Mouse (Mus musculus): ENCODE measurements around the gene Mpnd. TPM values are rescaled to one million over a fixed set of nuclear protein-coding genes. Genes with fewer than 3 reads are reported as not detected.

Mpnd gene
- polyA plus RNA-seq, 1 experiment from 2014 or later: 168 TPM

DNA sequence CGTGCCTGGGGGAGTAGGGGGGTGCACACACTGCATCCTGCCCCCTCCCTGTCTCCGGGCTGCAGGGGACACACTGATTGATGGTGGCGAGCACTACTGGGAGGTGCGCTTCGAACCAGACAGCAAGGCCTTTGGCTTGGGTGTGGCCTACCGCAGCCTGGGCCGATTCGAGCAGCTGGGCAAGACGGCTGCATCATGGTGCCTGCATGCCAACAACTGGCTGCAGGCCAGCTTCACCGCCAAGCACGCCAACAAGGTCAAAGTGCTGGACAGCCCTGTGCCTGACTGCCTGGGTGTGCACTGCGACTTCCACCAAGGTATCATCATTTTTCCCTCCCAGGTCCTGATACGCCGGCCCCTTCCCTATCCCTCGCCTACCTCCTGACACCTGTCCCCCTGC, 9.5 kb upstream of the Mpnd start:
- ATAC-seq: no peak
- Histone ChIP-seq H3K27me3 (peaks cover 14% of the 10 kb centered on the region), H3K4me3 (no peak overlapping the region), H3K9me3 (replicated peaks) (no peaks in the 10 kb centered on the region), H3K4me2 (no peak overlapping the region), H3K36me3 (ENCODE audit: poor library complexity, severe bottlenecking) (peaks cover 53% of the 10 kb centered on the region), H3K4me1 (peaks cover 10% of the 10 kb centered on the region), H3K27ac (no peak overlapping the region), H3K9ac (no peak overlapping the region)
- 91% methylated on average over 15 of the region's 15 CpGs for WGBS

DNA sequence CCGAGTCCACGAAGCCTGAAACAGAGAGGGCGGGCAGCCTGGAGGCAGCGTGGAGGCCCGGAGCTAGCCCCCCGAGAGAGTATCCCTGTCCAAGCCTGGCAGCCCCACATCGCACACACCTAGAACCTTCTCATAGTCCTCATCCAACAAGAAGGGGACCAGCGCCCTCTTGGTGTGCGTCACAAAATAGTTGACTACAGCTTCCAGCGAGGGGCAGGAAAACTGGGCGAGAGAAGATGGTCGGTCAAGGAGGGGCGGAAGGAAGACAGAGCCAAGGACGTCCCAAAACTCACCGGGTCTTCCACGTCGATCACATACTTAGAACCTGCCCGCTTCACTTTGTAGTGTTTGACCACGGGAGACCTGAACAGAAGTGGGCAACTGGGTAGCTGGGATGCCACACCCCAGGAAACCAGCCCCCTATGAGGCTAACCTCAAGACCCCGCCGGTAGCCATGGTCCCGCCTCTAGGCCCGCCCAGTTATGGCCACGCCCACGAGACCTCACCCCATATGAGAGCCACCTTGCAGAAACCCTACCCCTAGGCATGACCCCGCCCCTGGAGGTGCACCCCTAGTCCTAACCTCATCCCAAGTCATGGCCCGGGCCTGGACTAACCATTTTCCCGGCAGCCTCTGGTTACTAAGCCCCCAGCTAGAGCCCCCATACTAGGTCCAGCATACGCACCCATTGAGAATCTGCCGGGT, 5.6 kb upstream of the Mpnd start:
- H3K9me3 ChIP-seq (replicated peaks): no peaks in the 10 kb centered on the region
- H3K4me1 ChIP-seq: no peaks in the 10 kb centered on the region
- peak overlapping the region; percentile 17; the same call in 1 of the 2 replicates for H3K4me2 ChIP-seq
- peaks cover 24% of the 10 kb centered on the region for H3K27me3 ChIP-seq
- ATAC-seq: no peak
- no peak overlapping the region for H3K9ac ChIP-seq
- H3K4me3 ChIP-seq: no peak overlapping the region
- H3K27ac ChIP-seq: no peak overlapping the region
- peaks cover 21% of the 10 kb centered on the region for H3K36me3 ChIP-seq (ENCODE audit: poor library complexity, severe bottlenecking)
- 9% methylated on average over 30 of the region's 30 CpGs for WGBS

DNA sequence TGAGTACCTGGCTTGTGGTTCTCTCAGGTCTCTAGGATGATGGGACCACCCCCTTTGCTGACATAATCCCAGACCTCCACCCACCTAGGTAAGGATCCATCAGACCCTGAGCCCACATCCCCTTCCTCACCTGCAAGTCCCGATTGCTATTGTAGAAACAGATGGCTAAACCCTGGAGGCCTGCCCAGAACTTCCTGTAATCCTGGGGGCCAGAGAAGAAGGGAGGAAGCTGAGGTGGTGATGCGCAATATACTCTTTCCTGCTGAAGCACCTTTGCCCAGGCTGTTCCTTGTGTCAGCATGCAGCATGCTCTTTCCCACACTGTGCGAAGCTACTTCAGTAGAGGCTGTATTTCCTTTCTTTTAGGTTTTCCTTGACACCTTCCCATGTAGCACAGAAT, 2.5 kb upstream of the Mpnd start:
- Histone ChIP-seq H3K4me1 (peaks cover 4% of the 10 kb centered on the region), H3K9ac (no peak overlapping the region), H3K9me3 (replicated peaks) (no peaks in the 10 kb centered on the region), H3K27ac (no peak overlapping the region), H3K4me3 (no peak overlapping the region), H3K27me3 (peaks cover 28% of the 10 kb centered on the region), H3K4me2 (no peak overlapping the region), H3K36me3 (ENCODE audit: poor library complexity, severe bottlenecking) (no peaks in the 10 kb centered on the region)
- no peak for ATAC-seq
- WGBS: 81% methylated on average over 3 of the region's 3 CpGs

DNA sequence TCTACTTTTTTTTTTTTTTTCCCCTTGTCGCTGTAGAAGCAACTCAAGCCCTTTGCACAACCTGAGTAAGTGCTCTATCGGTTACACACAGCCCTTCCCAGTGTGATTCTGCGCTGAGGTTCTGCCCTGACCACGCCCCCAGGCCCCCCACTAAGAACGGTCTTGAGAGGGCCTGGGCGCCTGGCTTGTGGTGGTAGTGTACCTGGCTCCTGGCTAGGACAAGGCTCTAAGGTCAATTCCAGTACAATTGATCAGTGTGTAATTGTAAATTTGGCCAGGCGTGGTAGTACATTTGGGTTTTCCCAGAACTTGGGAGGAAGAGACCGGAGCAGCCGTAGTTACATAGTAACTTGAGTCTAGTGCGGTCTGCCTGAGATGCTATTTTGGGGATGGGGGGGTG, 1.4 kb downstream of the Mpnd start:
- Histone ChIP-seq H3K9me3 (replicated peaks) (no peaks in the 10 kb centered on the region), H3K27ac (no peak overlapping the region), H3K4me1 (peaks cover 25% of the 10 kb centered on the region), H3K4me3 (no peak overlapping the region), H3K4me2 (no peak overlapping the region), H3K27me3 (peaks cover 12% of the 10 kb centered on the region; the same call in 1 of the 2 replicates), H3K9ac (no peak overlapping the region), H3K36me3 (ENCODE audit: poor library complexity, severe bottlenecking) (peaks cover 10% of the 10 kb centered on the region)
- ATAC-seq: no peak
- WGBS: 57% methylated on average over 10 of the region's 10 CpGs

DNA sequence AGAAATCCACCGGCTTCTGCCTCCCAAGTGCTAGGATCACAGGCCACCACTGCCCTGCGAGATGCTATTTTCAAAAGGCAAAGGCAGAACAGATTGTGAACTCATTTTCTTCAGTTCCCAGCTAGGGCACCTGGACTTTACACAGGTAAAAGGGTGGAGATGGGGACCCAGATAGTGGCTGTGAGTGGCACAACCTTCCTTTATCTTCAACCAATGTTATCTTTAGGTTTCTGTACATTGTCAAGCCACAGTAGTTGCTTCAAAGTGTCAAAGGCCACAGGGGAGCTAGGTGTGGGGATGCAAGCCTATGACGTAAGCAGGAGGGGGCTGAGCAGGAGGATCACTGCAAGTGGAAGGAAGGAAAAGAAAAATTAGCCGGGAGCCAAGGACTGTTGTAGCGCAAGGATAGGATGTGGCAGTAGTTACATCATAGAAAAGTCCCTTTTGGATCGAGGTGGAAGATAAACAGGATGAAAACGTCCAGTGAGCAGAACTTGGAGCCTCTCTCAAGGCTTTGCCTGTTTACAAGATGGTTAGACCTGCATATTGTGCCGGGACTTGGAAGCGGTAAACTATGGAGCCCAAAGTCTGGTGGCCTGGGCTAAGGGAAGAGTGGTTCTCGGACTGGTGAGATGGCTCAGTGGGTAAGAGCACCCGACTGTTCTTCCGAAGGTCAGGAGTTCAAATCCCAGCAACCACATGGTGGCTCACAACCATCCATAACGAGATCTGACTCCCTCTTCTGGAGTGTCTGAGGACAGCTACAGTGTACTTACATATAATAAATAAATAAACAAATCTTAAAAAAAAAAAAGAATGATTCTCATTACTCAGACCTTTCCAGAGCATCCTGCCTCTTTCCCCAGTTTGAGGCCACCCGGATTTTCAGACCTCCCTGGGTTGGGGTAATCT, 2.2 kb downstream of the Mpnd start:
- Histone ChIP-seq H3K4me1 (peaks cover 25% of the 10 kb centered on the region), H3K4me3 (peak overlapping the region; percentile 69), H3K9me3 (replicated peaks) (no peaks in the 10 kb centered on the region), H3K27me3 (peaks cover 10% of the 10 kb centered on the region; the same call in 1 of the 2 replicates), H3K27ac (peak overlapping the region; percentile 95), H3K9ac (peak overlapping the region; percentile 52), H3K4me2 (peak overlapping the region; percentile 92), H3K36me3 (ENCODE audit: poor library complexity, severe bottlenecking) (peaks cover 17% of the 10 kb centered on the region)
- 35% methylated on average over 14 of the region's 14 CpGs for WGBS
- ATAC-seq: no peak

DNA sequence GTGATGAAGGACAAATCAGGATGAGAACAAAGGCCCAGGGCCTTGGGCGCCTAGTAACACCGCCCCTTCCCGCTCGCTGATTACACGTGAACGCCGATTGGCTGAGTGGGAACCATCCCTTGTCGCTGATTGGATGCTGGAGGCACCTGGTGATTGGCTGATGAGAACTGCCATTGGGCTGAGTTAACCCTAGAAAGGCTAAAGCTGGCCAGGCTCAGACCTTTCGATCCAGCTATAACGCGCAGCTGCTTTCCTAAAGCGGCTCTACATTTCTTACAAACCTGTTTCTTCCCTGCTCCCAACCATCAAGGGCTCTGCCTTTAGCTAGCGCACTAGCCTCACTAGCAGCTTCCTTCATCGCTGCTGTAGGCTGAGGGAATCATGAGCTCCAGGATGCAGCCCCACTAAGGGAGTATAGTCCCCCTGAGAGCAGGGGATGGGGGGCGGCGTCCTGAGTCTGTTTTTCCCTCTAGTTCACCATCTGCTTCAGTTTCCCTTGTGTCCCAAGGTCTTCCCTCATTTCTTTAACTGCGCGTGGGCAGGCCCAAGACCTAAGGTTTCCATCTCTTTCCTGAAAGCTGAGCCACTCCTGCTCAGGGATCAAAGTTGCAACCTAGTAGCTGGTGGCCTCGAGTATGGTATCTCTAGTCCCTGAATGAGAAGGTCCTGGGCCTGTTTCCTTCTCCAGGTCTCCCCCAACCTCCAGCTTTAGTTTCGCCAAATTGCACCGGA, 3.0 kb downstream of the Mpnd start:
- Histone ChIP-seq H3K4me1 (peaks cover 25% of the 10 kb centered on the region), H3K27ac (peak overlapping the region; percentile 95), H3K27me3 (0 out of 2 replicates have a peak, but pooled peaks cover 4% of the 10 kb centered on the region), H3K9ac (peak overlapping the region; percentile 77), H3K4me2 (peak overlapping the region; percentile 92), H3K36me3 (ENCODE audit: poor library complexity, severe bottlenecking) (peaks cover 25% of the 10 kb centered on the region), H3K4me3 (peak overlapping the region; percentile 69), H3K9me3 (replicated peaks) (no peaks in the 10 kb centered on the region)
- under 1% methylated on average over 21 of the region's 21 CpGs for WGBS
- ATAC-seq: peak; percentile 96

DNA sequence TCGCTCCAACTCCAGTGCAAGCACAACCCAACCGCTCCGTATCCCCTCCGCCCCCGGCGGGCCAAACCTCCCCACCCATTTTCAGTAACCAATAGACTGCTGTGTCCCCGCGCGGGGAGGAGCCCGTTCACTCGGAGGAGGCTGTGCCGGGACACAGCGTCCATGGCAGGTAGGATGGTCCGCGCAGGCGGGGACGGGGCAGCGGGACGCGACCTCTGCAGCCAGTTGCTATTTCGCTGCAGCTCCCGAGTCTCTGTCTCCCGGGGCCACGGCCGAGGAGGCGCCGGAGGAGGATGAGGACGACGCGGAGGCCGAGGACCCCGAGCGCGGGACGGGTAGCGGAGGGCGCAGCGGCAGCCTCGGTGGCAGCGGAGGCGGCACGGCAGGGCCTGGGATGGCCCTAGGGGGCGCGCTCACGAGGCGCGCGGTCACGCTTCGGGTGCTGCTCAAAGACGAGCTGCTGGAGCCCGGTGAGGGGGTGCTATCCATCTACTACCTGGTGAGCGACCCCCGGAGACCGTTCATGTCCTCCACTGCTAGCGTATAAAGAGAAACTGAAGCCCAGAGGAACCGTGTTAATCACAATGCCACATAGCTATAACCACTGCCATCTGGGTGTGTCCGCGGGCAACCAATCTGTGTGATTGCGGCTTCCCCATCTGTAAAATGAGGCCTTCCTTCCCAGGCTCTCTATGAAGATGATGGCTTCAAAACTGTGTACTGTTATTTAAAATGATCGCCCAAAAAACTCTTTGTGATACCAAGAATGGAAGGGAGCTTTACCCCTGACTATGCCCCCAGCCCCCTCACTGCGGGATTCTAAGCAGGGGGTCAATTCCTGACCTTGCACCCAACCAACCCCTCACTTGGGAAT, 3.8 kb downstream of the Mpnd start:
- peak; percentile 93 for ATAC-seq
- Histone ChIP-seq H3K9ac (peak overlapping the region; percentile 77), H3K27ac (peak overlapping the region; percentile 95), H3K27me3 (0 out of 2 replicates have a peak, but pooled peaks cover 4% of the 10 kb centered on the region), H3K4me3 (peak overlapping the region; percentile 69), H3K9me3 (replicated peaks) (no peaks in the 10 kb centered on the region), H3K4me1 (peaks cover 25% of the 10 kb centered on the region), H3K36me3 (ENCODE audit: poor library complexity, severe bottlenecking) (peaks cover 33% of the 10 kb centered on the region), H3K4me2 (peak overlapping the region; percentile 92)
- 1% methylated on average over 61 of the region's 62 CpGs for WGBS

DNA sequence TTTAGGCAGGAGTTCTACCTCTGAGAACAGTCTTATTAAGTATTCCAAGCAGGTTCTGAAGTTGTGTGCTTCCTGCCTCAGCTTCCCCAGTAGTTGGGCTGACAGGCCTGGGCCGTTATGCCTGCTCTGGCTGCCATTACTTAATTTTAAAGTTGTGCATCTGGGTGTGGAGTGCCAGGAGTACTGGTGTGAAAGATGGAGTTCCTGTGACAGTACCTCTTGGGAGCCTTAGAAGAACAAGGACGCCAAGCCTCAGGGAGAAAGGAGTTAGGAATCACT, 4.4 kb downstream of the Mpnd start:
- peaks cover 25% of the 10 kb centered on the region for H3K4me1 ChIP-seq
- H3K36me3 ChIP-seq (ENCODE audit: poor library complexity, severe bottlenecking): peaks cover 38% of the 10 kb centered on the region
- H3K27ac ChIP-seq: peak overlapping the region; percentile 95; the same call in 1 of the 2 replicates
- peak overlapping the region; percentile 69 for H3K4me3 ChIP-seq
- no peaks in the 10 kb centered on the region for H3K9me3 ChIP-seq (replicated peaks)
- ATAC-seq: no peak
- 0 out of 2 replicates have a peak, but pooled peaks cover 4% of the 10 kb centered on the region for H3K27me3 ChIP-seq
- peak overlapping the region; percentile 92 for H3K4me2 ChIP-seq
- peak overlapping the region; percentile 77 for H3K9ac ChIP-seq
- 34% methylated on average over 2 of the region's 2 CpGs for WGBS

DNA sequence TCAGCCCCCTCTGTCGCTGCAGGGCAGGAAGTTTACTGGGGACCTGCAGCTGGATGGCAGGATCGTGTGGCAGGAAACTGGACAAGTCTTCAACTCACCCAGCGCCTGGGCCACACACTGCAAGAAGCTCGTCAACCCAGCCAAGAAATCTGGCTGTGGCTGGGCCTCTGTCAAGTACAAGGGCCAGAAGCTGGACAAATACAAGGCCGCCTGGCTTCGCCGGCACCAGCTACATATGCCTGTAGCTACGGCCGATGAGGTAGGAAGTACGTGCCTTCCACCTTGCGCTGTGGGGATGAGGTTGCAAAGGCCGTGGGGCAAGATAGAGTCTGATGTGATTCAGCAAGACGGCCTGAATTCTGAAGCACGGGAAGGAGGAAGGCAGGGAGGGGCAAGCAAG, 4.7 kb downstream of the Mpnd start:
- no peak overlapping the region for H3K27ac ChIP-seq
- H3K9me3 ChIP-seq (replicated peaks): no peaks in the 10 kb centered on the region
- H3K4me2 ChIP-seq: peak overlapping the region; percentile 92
- H3K4me1 ChIP-seq: peaks cover 25% of the 10 kb centered on the region
- H3K27me3 ChIP-seq: 0 out of 2 replicates have a peak, but pooled peaks cover 3% of the 10 kb centered on the region
- peak overlapping the region; percentile 69 for H3K4me3 ChIP-seq
- peaks cover 41% of the 10 kb centered on the region for H3K36me3 ChIP-seq (ENCODE audit: poor library complexity, severe bottlenecking)
- H3K9ac ChIP-seq: peak overlapping the region; percentile 77
- 71% methylated on average over 14 of the region's 14 CpGs for WGBS
- no peak for ATAC-seq

DNA sequence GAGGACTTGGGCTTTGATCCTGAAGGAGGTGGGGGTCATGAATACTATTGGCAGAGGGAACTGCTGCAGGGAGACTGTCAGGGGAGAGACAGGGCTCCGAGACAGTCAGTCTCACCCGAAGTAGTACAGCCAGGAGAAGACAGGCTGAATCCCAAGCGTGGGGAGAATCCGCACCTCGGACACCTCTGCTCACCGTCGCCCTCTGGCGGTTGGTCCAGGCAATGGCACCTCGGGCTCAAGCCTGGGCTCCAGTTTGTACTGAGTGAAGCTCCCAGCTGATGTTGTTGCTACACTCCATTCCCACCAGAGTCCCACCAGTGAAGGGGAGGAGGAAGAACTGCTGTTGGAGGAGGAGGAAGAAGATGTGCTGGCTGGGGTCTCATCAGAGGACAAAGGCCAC, 5.2 kb downstream of the Mpnd start:
- Histone ChIP-seq H3K9ac (peak overlapping the region; percentile 77; the same call in 1 of the 2 replicates), H3K9me3 (replicated peaks) (no peaks in the 10 kb centered on the region), H3K4me1 (peaks cover 25% of the 10 kb centered on the region), H3K27ac (no peak overlapping the region), H3K4me3 (peak overlapping the region; percentile 69), H3K36me3 (ENCODE audit: poor library complexity, severe bottlenecking) (peaks cover 45% of the 10 kb centered on the region), H3K4me2 (peak overlapping the region; percentile 92), H3K27me3 (no peaks in the 10 kb centered on the region)
- 7% methylated on average over 9 of the region's 9 CpGs for WGBS
- ATAC-seq: no peak

DNA sequence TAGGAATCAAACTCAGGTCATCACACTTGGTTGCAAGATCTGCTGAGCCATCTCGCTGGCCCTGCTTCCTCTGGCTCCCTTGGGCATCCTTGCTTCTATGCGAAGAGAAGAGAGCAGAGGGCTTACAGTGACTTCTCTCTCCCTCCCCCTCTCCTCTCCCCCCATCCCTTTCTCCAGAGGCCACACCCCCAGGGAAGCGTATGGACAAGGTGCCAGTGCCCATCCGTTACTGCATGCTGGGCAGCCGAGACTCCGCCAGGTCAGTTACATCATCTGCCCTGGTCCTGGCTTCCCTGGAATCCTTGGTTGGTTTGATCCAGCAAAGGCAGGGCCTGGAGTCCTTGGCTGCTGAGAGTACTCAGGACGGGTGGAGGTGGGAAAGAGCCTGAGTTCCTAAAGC, 5.9 kb downstream of the Mpnd start:
- no peak overlapping the region for H3K4me3 ChIP-seq
- no peaks in the 10 kb centered on the region for H3K9me3 ChIP-seq (replicated peaks)
- no peaks in the 10 kb centered on the region for H3K27me3 ChIP-seq
- H3K36me3 ChIP-seq (ENCODE audit: poor library complexity, severe bottlenecking): peaks cover 53% of the 10 kb centered on the region
- peak overlapping the region; percentile 92; the same call in 1 of the 2 replicates for H3K4me2 ChIP-seq
- no peak overlapping the region for H3K27ac ChIP-seq
- WGBS: 89% methylated on average over 7 of the region's 7 CpGs
- peak overlapping the region; percentile 21; the same call in 1 of the 2 replicates for H3K9ac ChIP-seq
- ATAC-seq: no peak
- H3K4me1 ChIP-seq: peaks cover 25% of the 10 kb centered on the region
